Mouse (Mus musculus) central nervous system, embryonic 14 days (tissue): ENCODE results near the gene Gm6592. TPM values are rescaled to one million over a fixed set of nuclear protein-coding genes. Genes with fewer than 3 reads are reported as not detected.

ENCODE experiments used
- polyA plus RNA-seq: library from polyadenylated mRNA; depleted of rRNA; stranded (reverse); fragments of >200 nt; gene quantifications from 2 replicates; pipeline ENCODE4 v1.2.3, GENCODE M21; 2012; rRNA removed

Gm6592 gene
- polyA plus RNA-seq: not detected in 2 replicates

DNA sequence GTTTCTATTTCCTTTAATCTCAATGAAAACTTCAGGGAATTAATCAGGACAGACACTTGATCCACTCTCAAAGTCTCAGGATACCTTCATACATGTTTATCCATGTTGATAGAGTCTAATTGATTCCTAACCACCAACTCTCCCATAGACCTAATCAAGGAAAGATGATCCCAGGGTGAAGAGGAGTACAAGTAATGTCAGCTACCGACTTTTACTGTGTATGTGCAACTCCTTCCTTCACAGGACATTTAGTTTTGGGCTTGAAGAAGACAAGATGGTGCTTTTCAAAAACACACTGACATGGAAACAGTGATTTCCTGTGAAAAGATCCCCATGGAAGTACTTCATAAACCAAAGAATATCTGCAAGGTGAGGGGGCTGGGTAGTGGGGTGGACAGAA is at the start of gene Gm6592:
Gene Gm6592, plus strand, starts transcription at position 301 of the 400 bp plus-strand sequence.

DNA sequence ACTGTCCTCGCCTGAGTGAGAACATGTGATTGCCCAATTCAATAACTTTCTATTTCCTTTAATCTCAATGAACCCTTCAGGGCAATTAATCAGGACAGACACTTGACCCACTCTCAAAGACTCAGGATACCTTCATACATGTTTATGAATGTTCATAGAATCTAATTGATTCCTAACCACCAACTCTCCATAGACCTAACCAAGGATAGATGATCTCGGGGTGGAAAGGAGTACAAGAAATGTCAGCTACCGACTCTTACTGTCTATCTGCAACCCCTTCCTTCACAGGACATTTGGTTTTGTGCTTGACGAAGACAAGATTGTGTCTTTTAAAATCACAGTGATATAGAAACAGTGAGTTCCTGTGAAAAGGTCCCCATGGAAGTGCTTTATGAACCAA is 40.4 kb upstream of the Gm6592 start, which contains the start of gene Ssxb5:
Gene Ssxb5, plus strand, starts transcription at position 301 of the 400 bp plus-strand sequence.

DNA sequence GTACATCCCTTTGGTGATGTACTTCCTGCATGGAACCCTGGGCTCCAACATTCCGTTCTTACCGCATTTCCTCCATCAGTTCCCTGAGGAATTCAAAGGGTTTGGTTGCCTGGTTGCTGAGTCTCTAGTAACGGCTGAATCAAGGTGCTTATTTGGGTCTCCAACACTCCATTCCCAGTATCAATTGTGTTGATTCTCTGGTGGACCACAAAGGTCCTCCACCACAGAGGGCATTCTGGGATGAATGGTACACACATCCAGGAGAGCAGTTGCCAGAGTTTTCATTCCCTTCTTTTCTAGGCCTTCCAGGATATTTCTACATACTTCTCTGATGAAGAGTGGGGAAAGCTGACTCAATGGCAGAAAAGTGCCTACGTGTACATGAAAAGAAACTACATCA is 30.2 kb downstream of the Gm6592 start, which contains the start of gene Gm5751:
Gene Gm5751, plus strand, starts transcription at position 301 of the 400 bp plus-strand sequence.

GRCm38 (mm10) chrX:8892343-8893155 is 48.8 kb downstream of the Gm6592 start, which contains the start of gene B630019K06Rik:
Gene B630019K06Rik (plus strand): TSS chrX:8892382.

Other genes with a start within 250 kb of the Gm6592 start
- not detected in 2 replicates for gene Ssxb8, start 153.2 kb upstream of the Gm6592 start, polyA plus RNA-seq
- gene Ssx9, start 95.6 kb upstream of the Gm6592 start, polyA plus RNA-seq: not detected in 2 replicates
- not detected in 2 replicates for gene Ssxb5, start 40.3 kb upstream of the Gm6592 start, polyA plus RNA-seq
- not detected in 2 replicates for gene Gm5751, start 30.3 kb downstream of the Gm6592 start, polyA plus RNA-seq
- 30.0 and 31.2 TPM in 2 replicates for gene B630019K06Rik, start 48.4 kb downstream of the Gm6592 start, polyA plus RNA-seq
- gene Fthl17b, start 119.0 kb downstream of the Gm6592 start, polyA plus RNA-seq: not detected in 2 replicates
- gene Fthl17c, start 132.6 kb downstream of the Gm6592 start, polyA plus RNA-seq: not detected in 2 replicates
- not detected in 2 replicates for gene Fthl17d, start 142.8 kb downstream of the Gm6592 start, polyA plus RNA-seq
- not detected in 2 replicates for gene Fthl17e, start 189.5 kb downstream of the Gm6592 start, polyA plus RNA-seq
- gene Fthl17f, start 219.0 kb downstream of the Gm6592 start, polyA plus RNA-seq: not detected in 2 replicates